Comparison of ENCODE assay signal across 14 mouse cellular contexts in the genomic region with DNA sequence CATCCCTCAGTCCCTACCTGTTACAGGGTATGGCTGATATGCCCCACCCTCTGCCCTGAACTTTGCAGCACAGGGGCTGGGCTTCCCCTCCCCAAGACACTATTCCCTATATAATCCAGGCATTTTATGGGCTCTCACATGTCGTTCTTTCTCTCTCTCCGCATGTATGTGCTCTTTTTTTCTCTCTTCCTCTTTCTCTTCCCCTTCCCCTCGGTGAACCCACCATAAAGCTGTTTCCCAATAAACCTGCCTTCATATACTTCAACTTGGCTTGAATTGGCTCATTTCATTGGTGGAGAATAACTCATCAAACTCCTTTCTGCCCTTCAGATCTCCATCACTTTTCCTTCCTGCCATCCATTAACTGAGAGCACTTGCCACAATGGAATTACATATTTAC.
"Had no signal": no experiment of that assay in that cellular context is flagged by ENCODE, and none has a peak within 500 bp of the region (broad histone marks: within the 10 kb centered on the region; RNA-seq: fewer than 3 reads in every experiment).

No protein-coding gene starts in this region.

- H3K4me2 ChIP-seq: liver, embryonic 11.5 days; liver, embryonic 15.5 days; midbrain, embryonic 12.5 days; stomach, embryonic 15.5 days had no signal

- H3K36me3 ChIP-seq: limb, embryonic 10.5 days; liver, embryonic 15.5 days; midbrain, embryonic 12.5 days; stomach, embryonic 15.5 days had no signal

- H3K4me1 ChIP-seq: liver, embryonic 15.5 days; midbrain, embryonic 12.5 days had no signal

- H3K9me3 ChIP-seq: limb, embryonic 10.5 days; liver, embryonic 15.5 days; midbrain, embryonic 12.5 days; stomach, embryonic 15.5 days had no signal

- DNase-seq: kidney, postnatal 36 days; lung, adult 2 months; lung, postnatal 36 days; right cerebral cortex, postnatal 14 days; thymus, adult 2 months; thymus, postnatal 25 days had no signal

- H3K27ac ChIP-seq: left cerebral cortex, adult 2 months; limb, embryonic 10.5 days; liver, embryonic 15.5 days; midbrain, embryonic 12.5 days; stomach, embryonic 15.5 days had no signal

- H3K27me3 ChIP-seq: liver, embryonic 15.5 days; midbrain, embryonic 12.5 days; stomach, embryonic 15.5 days had no signal

- H3K4me3 ChIP-seq: left cerebral cortex, adult 2 months; limb, embryonic 10.5 days; liver, embryonic 15.5 days; midbrain, embryonic 12.5 days; stomach, embryonic 15.5 days had no signal

- H3K9ac ChIP-seq: liver, embryonic 15.5 days; midbrain, embryonic 12.5 days; stomach, embryonic 15.5 days had no signal

- ATAC-seq: lung, postnatal 0 days; midbrain, embryonic 16.5 days had no signal
